Mouse (Mus musculus) G1E (cell line): ENCODE measurements around the gene Gm20532. TPM values are rescaled to one million over a fixed set of nuclear protein-coding genes. Genes with fewer than 3 reads are reported as not detected.

Experiments used
- ATAC-seq: 2 replicates; pipeline ENCODE4 v1.8.0; 2016; ENCODE audit warnings: mild to moderate bottlenecking; ENCODE audit not compliant: insufficient number of reproducible peaks, poor library complexity, low FRiP score, severe bottlenecking; ENCODE audit errors: extremely low read depth
- DNase-seq: peaks from one replicate; pipeline ENCODE4 v3.0.0; 2012; ENCODE audit warnings: low spot score
- H3K27me3 ChIP-seq: 2 replicates; pipeline ENCODE4 v1.6.1; 2012; ENCODE audit warnings: mild to moderate bottlenecking, low read length, inconsistent platforms; ENCODE audit not compliant: insufficient read depth
- H3K36me3 ChIP-seq: replicated peaks from 2 replicates; pipeline ENCODE3; 2012; ENCODE audit warnings: mild to moderate bottlenecking, inconsistent platforms
- H3K4me1 ChIP-seq: 2 replicates; pipeline ENCODE4 v1.6.1; 2012; ENCODE audit warnings: low read depth, low read length, inconsistent platforms, mixed read lengths; ENCODE audit not compliant: insufficient read depth
- H3K4me3 ChIP-seq: 2 replicates; pipeline ENCODE4 v1.5.1; 2012; ENCODE audit warnings: low read depth, mild to moderate bottlenecking, inconsistent platforms, low read length, moderate library complexity, mixed read lengths
- H3K9me3 ChIP-seq: replicated peaks from 2 replicates; pipeline ENCODE4 v1.6.1; 2012; ENCODE audit warnings: inconsistent platforms
- CTCF ChIP-seq: IDR thresholded peaks from 2 replicates; pipeline ENCODE4 v1.5.1; 2012; ENCODE audit warnings: low read depth, low read length, inconsistent platforms, mixed read lengths
- GATA1 ChIP-seq: IDR thresholded peaks from 2 replicates; pipeline ENCODE4 v1.6.1; 2012; ENCODE audit warnings: borderline replicate concordance, low read length, inconsistent platforms, mixed read lengths
- GATA2 ChIP-seq: IDR thresholded peaks from 2 replicates; pipeline ENCODE4 v1.6.1; 2012; ENCODE audit warnings: low read depth, low read length, inconsistent platforms, borderline replicate concordance
- POLR2AphosphoS5 ChIP-seq: IDR thresholded peaks from 2 replicates; pipeline ENCODE4 v1.6.1; 2012; ENCODE audit warnings: low read depth, low read length, inconsistent platforms; ENCODE audit not compliant: insufficient replicate concordance
- TAL1 ChIP-seq: conservative IDR thresholded peaks from 2 replicates; pipeline ENCODE4 v1.6.1; 2012; ENCODE audit warnings: low read depth, low read length, inconsistent platforms, mixed read lengths
- polyA plus RNA-seq: library from polyadenylated mRNA; stranded (reverse); fragments of >175 nt; gene quantifications from 2 replicates; pipeline ENCODE4 v1.2.3, GENCODE M21; 2012
- total RNA-seq, 2 experiments: library from RNA; stranded (forward) in 1 of 2; stranded (reverse) in 1 of 2; fragments of 200-1000 nt in 1 of 2; fragments of >200 nt in 1 of 2; fragmentation: Nextera tagmentation in 1 of 2; gene quantifications; 2 replicates each; pipeline ENCODE4 v1.2.3; 2014 to 2017

Gm20532 gene
- total and polyA plus RNA-seq, 3 experiments, result not detected

GRCm38 (mm10) chr2:26626081-26626480 is 39.6 kb downstream of the Gm20532 start:
- DNase-seq (no peak), ATAC-seq (no peak)
- no peaks in the 10 kb centered on the region for H3K9me3 ChIP-seq
- H3K4me1 ChIP-seq, result peaks cover 4% of the 10 kb centered on the region; the same call in 1 of the 2 replicates
- H3K4me3 ChIP-seq, result no peak overlapping the region
- TF ChIP-seq GATA1 (no peak), CTCF (no peak)
- peaks cover 35% of the 10 kb centered on the region for H3K27me3 ChIP-seq
- no peaks in the 10 kb centered on the region for H3K36me3 ChIP-seq

DNA sequence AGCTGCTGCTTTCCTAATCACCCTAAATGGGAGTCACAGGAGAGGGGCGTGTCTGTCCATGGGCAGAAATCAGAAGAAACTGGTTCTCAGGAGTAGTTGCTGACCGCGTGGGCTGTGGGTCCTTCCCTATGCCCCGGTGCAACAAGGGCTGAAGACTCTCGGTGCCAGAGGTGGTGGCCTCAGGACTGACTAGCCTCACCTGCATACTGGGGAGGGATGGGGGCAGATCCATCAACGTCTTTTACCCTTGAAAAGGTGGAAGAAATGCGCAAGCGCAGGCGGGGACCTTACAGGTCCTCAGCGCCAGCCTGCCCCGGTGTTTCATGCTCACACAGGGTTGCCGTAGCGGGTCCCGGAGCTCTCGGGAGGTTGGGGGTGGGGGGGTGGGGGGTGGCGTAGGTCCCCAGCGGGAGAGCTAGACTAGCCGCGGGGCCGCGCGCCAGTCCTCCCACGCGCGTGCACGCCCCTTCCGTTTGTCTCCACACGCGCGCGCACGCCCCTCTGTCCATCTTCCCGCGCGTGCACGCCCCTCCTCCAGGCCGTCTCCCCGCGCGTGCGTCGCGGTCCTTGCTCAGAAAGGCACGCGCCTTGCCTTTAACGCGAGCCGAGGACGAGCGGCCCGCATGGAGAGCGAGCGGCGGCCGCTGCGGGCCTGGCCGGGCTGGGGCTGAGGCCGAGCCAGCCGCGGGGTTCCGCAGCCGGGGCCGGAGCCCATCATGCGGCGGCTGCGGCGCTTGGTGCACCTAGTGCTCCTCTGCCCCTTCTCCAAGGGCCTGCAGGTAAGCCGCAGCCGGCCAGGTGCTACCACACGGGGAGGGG is 41.7 kb downstream of the Gm20532 start, which contains the start of gene Fam69b:
Gene Fam69b, plus strand, starts transcription at position 537 of the 819 bp plus-strand sequence.
- DNase-seq (no peak), ATAC-seq (no peak)
- Histone ChIP-seq H3K27me3 (peaks cover 40% of the 10 kb centered on the region), H3K36me3 (peaks cover 2% of the 10 kb centered on the region), H3K4me1 (peaks cover 4% of the 10 kb centered on the region; the same call in 1 of the 2 replicates), H3K9me3 (no peaks in the 10 kb centered on the region), H3K4me3 (no peak within 1 kb of the TSS)
- TF ChIP-seq TAL1 (no peak), GATA1 (no peak), CTCF (no peak), GATA2 (no peak), POLR2AphosphoS5 (no peak)

DNA sequence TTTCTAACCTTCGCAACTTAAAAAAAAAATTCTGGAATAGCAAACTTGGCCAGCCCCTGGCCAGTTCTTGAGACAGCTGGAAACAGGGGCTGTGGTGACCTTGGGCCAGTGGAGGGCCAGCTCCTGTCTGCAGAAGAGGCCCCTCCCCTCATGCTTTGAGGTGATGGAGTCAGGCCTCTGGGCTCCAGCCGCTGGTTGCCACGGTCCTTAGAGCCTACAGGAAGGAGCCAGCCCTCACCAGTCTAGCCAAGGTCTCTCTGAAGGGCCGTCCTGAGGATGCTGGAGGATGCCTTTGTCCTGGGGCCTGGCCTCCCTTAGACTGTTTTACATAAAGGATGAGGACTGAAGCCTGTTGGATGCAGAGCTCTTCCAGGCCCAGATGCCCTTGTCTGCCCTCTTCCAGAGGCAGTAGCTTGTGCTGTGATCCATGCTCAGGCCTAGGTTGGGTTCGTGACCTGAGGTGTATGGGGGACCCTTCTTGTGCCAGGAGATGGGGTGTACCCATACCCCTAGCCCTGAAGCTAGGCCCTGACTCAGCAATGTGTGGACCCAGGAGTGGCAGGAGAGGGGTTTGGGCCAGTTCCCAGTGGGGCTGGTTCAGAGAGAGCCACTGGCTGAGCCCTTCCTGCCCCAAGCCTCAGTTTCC is 42.5 kb downstream of the Gm20532 start:
- TF ChIP-seq CTCF (no peak), GATA2 (no peak), POLR2AphosphoS5 (no peak), GATA1 (no peak), TAL1 (no peak)
- peaks cover 4% of the 10 kb centered on the region; the same call in 1 of the 2 replicates for H3K4me1 ChIP-seq
- no peaks in the 10 kb centered on the region for H3K9me3 ChIP-seq
- H3K36me3 ChIP-seq, result peaks cover 8% of the 10 kb centered on the region
- ATAC-seq (no peak), DNase-seq (no peak)
- H3K27me3 ChIP-seq, result peaks cover 40% of the 10 kb centered on the region
- no peak overlapping the region for H3K4me3 ChIP-seq

DNA sequence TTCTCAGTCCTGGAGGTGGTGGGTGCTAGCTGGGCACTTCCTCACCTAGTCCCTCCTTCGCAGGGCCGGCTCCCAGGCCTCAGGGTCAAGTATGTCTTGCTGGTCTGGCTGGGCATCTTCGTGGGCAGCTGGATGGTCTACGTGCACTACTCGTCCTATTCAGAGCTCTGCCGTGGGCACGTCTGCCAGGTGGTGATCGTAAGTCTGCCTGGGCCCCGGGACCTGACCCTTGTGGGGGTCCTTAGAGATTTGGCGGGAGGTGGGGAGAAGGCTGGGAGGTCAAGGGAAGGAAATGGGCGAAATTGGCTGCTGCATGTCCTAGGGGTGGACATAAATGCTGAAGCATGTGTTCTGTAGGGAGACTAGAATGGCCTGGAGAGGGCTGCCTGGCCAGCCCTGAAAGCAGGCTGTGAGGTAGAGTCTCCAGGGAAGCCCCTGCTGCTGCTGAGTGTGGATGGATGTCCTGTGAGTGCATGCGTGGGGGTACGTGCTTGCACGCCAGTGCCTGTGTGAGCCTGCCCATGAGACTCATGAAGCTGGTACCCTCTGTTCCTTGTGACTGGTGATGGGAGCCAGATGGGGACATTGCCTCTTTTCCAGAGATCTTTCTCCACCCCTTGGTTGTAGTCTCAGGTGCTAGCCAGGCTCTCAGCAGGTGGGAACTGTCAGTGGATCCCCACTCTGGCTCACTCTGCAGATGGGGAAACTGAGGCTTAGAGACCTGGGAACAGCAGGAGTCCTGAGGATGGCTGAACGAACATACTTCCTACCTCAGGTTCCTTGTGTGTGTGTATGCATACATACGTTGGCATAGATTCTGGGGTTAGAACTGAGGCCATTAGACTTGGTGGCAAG is 46.3 kb downstream of the Gm20532 start:
- peaks cover 35% of the 10 kb centered on the region for H3K27me3 ChIP-seq
- no peak for DNase-seq
- no peak for TF ChIP-seq GATA1
- no peak for TF ChIP-seq TAL1
- peak; percentile 91; the same call in 1 of the 2 replicates for TF ChIP-seq POLR2AphosphoS5
- no peak for TF ChIP-seq CTCF
- no peak for TF ChIP-seq GATA2

DNA sequence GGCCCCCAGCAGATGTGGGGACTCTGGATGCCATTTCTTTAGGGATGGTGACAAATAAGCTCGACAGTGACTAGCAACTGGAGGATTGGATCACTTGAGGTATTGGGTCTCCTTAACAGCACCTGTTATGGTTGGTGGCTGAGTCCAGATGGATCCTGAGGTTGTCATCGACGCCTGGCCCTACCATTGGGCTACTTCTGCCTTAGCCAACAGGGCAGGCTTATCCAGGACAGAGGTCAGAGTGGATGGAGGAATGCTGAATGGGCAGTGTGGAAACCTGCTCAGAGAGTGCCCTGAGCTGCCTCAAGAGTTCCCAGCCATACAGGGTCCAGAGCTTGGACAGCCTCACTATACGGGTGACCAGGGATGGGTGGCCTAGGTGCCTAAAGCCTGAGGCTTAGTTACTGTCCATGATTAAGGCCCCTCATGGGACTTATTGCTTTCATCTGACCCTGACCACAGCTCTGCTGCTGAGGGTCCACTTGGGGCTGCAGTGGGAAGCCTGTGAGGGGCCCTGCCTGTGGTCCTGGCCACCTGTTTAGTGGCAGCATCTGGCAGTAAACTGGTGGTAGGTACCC is 47.6 kb downstream of the Gm20532 start:
- no peaks in the 10 kb centered on the region for H3K9me3 ChIP-seq
- TF ChIP-seq GATA1 (no peak), TAL1 (no peak), POLR2AphosphoS5 (peak; percentile 18; the same call in 1 of the 2 replicates)
- H3K4me1 ChIP-seq, result peaks cover 42% of the 10 kb centered on the region
- H3K36me3 ChIP-seq, result peaks cover 60% of the 10 kb centered on the region
- peaks cover 24% of the 10 kb centered on the region for H3K27me3 ChIP-seq
- H3K4me3 ChIP-seq, result no peak overlapping the region
- no peak for ATAC-seq
- no peak for DNase-seq

More for the DNA sequence above, 46.3 kb downstream of the Gm20532 start:
- H3K4me3 ChIP-seq, result no peak overlapping the region
- no peaks in the 10 kb centered on the region for H3K9me3 ChIP-seq
- no peak for ATAC-seq
- H3K36me3 ChIP-seq, result peaks cover 47% of the 10 kb centered on the region
- peaks cover 34% of the 10 kb centered on the region for H3K4me1 ChIP-seq
